Mouse (Mus musculus): ENCODE measurements around the gene Adamts7.

Adamts7 gene

GRCm38 (mm10) chr9:90233906-90234419, 71.1 kb downstream of the Adamts7 start:
- DNase-seq (ENCODE audit: low spot score in 2 of 2) = no peak

- no peak for DNase-seq (ENCODE audit: low spot score in 2 of 2)
Measured at GRCm38 (mm10) chr9:90234786-90235185, 71.9 kb downstream of the Adamts7 start.

DNA sequence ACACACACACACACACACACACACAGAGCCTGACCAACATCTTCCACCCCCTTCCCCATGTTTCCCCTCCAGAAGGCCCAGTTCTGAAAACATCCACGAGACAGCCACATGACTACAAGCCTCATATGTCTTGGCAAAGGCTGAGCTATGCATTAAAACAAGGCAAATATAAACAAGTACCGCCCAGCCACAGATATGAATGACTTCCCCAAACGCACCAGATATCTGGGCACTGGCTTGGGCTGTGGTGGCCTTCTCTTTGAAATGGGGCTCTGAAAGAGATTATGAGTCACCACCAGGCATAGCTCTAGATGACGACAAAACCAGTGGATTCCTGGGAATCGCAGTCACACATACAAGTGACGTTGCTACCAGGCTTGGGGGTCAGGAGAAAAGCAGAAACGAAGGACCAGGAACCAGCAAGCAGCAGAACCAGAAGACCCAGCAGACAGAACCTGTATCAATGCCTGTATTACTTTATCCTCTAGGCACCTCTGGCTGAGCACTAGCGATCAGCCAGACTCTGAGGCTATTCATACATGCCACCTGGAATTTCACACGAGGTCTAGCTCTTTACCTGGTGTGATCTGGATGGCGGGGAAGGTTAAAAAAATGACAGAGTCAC, 72.5 kb downstream of the Adamts7 start:
- peak in 1 of 2 experiments; percentile 33 for DNase-seq (ENCODE audit: low spot score in 2 of 2)

DNA sequence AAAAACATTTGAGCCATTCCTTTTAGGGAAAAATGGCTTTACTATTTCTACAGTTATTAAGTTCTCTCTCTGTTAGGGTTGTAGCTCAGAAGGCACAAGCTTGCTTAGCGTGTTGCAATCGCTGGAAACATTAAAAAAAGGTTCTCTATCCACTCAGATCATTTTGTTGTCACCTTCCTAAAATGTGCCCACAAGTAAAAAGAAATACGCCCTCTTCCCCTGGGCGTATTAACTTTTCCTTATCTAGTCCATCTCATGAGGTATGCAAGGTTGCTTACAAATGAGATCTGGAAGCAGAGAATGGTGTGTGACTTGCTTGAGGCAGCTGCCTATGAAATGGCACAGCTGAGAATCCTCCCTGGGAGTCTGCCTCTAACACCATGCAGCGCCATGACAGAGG, 73.9 kb downstream of the Adamts7 start:
- DNase-seq (ENCODE audit: low spot score in 2 of 2) = no peak

DNA sequence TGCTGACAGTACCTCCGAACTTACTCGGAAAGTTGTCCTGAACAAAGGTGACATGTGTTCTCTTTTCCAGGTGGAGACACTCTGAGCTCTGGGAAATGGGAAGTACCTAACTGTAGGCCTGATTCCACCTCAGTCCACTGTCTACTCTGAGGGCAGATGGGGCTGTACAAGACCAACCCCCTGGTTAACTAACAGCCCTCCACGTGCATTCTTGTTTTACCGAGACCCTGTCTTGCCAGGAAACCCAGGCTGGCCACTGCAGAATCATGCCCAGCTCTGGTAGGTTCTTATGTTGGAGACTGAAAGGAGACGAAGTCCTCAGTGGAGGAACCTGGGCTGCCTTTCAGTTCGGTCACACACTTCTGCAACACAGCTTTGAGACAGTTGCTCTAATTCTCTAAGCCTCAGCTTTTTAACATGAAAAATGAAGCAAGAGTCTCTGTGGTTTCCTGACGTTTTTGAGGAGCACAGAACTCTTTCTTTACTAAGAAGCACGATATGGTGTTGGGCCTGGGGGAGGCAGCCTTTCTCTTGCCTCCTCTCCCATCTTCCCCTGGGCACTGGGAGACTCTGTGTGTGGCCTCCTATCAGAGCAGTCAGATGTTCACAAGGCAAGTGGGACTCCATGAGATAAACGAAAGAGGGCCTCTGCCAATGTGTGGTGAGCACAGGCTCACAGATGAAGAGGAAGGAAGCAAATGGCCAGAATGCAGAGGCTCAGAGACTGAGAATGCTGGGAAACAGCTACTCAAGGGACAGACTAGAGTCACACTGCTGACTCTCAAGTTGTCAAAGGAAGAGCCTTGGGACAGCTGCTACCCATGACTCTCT, 74.6 kb downstream of the Adamts7 start:
- DNase-seq (ENCODE audit: low spot score in 2 of 2) = peak; percentile 62 to 65

DNA sequence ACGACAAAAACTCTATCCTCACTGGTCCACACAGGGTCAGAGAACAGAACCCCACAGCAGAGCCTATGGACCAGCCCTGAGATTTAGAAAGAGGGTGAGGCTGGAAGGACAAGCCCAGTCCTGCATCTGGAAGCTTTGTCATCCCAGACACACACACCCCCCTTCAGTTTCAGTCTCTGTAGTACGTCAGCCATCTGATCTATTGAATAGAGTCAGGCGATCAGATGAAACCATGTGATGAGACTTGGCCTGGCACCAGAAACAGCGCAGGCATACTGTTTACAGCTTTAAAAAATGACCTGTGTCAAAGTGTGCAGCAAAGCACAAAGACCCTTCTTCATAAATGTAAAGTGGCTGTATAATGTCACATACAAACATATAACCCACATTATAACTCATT, 77.7 kb downstream of the Adamts7 start:
- DNase-seq (ENCODE audit: low spot score in 2 of 2) = peak in 1 of 2 experiments; percentile 26

DNA sequence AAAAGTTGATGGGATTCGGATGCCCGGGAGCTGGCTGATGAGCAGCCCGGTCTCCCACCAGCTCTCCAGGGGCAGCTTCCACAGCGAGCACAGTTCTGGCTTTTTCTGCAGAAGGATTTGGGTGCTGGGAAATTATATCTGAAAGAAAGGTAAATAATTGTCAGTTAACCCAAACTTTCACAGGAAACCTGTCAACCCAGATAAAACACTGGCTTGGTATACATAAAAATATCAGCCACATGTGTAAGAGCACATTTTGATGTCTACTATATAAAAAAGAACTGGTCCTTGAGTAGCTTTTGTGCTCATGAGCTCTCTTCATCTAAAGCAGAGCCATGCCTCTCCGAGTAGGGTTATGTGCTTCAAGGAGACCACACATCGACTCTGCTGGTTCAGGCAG, 78.2 kb downstream of the Adamts7 start:
- peak in 1 of 2 experiments; percentile 28 for DNase-seq (ENCODE audit: low spot score in 2 of 2)

GRCm38 (mm10) chr9:90241618-90242017, 78.7 kb downstream of the Adamts7 start:
- peak; percentile 78 to 87 for DNase-seq (ENCODE audit: low spot score in 2 of 2)

GRCm38 (mm10) chr9:90242291-90242690, 79.4 kb downstream of the Adamts7 start:
- DNase-seq (ENCODE audit: low spot score in 2 of 2) = peak; percentile 22 to 42

DNA sequence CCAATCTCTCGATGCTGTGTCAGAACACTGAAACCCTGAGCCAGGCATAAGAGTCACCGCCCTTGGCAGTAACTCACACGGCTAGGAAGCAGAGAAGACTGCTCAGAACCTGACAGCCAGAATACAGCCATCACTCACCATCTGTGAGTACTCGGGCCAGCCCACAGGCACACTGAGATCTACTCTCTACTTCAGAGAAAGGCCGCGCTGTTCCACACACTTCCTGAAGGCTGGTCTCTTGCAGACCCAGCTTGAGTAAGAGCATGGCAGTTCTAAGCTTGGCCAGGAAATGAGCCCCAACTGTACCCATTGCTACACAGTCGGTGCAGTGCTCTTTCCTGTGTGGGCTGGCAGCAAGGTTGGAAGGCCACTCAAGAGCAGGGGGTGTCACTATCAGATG, 80.0 kb downstream of the Adamts7 start:
- peak in 1 of 2 experiments; percentile 49 for DNase-seq (ENCODE audit: low spot score in 2 of 2)

- DNase-seq (ENCODE audit: low spot score in 2 of 2) = peak in 1 of 2 experiments; percentile 36
Measured at GRCm38 (mm10) chr9:90244301-90245151, 81.7 kb downstream of the Adamts7 start.

- no peak for DNase-seq (ENCODE audit: low spot score in 2 of 2)
Measured at GRCm38 (mm10) chr9:90245206-90245605, 82.3 kb downstream of the Adamts7 start.

DNA sequence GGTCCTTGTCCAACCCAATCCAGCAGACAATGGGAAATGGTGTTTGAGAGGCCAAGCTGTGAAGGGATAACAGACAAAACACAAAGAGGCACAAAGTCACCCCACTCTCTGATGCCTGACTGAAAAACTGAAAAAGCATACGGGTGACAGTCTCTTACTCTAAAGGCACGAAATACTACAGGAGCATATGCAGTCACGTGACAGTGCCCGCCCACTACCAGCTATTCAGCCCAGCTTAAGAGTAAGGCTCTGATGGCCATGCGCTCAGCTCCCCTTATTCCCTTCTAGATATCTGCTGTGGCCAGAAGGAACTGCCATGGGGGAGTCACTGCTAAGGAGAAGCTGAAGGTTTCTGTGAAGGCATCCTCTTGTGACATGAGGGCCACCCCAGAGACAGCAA, 82.9 kb downstream of the Adamts7 start:
- DNase-seq (ENCODE audit: low spot score in 2 of 2) = peak in 1 of 2 experiments; percentile 16

GRCm38 (mm10) chr9:90247316-90247715, 84.4 kb downstream of the Adamts7 start:
- no peak for DNase-seq (ENCODE audit: low spot score in 2 of 2)

GRCm38 (mm10) chr9:90248326-90248725, 85.5 kb downstream of the Adamts7 start:
- no peak for DNase-seq (ENCODE audit: low spot score in 2 of 2)

- DNase-seq (ENCODE audit: low spot score in 2 of 2) = no peak
Measured at GRCm38 (mm10) chr9:90249036-90249435, 86.2 kb downstream of the Adamts7 start.

DNA sequence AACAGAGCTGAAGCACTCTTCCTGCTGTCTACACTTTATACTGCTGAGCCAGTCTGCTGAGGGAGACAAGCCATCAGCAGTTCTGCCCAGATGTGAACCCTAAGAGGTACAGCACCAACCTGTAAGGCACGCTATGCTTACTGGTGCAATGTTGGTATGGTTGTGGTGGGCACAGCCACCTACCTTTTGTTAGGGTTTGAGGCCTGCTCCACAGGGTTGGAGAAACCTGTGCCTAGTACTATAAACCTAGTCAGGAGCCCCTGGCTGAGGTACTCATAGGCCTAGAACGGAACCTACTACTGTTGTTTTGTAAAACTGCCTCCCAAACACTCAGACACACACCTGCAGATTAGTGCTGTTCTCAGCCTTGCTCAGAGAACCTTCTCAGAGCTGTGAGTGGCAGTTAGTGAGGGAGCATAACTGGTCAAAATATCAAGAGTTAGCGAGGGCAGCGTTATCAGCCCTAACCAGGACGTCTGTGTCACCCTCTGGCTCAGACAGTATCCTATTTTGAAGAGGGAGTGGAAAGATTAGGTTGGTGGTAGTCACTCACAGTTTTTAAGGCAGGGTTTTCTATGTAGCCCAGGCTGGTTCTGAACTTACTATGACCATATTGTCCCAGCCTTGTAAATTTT, 87.4 kb downstream of the Adamts7 start:
- DNase-seq (ENCODE audit: low spot score in 2 of 2) = peak; percentile 52 to 71

DNA sequence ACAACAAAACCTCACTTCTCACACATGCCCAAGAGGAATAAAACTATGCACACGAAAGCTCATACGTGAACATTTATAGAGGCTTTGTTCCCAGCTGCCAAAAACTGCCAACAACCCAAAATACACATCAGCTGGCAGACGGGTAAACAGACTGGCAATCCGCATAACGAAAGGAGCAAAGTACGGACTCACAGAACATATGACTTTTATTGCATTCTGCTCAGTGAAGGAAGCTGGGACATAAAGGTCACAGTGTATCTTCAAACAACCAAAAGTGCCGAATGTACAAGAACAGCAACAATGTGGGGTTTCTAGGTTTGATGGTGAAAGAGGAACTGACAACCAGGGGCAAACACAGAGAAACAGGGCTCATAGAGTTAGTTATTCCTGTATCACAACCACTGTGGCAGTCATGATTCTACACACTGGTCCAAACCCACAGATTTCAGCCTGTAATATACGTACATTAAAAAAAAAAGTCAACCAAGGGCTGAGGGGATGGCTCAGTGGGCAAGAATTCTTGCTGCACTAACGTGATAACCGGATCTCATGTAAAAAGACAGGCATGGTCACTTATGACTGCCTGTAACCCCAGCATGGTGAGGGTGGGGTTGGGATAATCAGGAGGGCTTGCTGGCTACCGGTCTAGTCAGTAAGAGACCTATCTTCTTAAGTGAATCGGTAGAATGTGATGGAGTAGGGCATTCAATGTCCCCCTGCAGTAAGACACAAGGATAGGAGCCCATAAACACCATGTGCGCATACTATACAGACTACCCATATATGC, 88.3 kb downstream of the Adamts7 start:
- DNase-seq (ENCODE audit: low spot score in 2 of 2) = peak in 1 of 2 experiments; percentile 43

DNA sequence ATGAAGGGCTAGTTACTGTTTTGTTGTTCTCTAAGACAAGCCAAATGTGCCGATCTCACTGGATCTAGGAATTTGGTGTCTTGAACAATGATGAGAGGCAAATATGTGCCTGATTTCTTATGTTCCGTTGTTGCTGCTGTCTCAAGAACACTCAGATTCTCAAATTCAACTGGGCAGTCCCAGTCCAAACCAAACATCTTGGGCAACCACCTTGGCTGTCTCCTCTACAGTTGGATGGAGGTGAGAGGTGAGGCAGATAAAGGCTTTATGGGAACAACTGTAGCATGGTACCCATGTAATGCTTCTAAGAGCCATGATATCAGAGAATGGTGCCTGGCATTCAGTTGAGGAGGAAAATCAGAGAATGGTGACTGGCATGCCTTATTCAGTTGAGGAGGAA, 90.3 kb downstream of the Adamts7 start:
- no peak for DNase-seq (ENCODE audit: low spot score in 2 of 2)

DNA sequence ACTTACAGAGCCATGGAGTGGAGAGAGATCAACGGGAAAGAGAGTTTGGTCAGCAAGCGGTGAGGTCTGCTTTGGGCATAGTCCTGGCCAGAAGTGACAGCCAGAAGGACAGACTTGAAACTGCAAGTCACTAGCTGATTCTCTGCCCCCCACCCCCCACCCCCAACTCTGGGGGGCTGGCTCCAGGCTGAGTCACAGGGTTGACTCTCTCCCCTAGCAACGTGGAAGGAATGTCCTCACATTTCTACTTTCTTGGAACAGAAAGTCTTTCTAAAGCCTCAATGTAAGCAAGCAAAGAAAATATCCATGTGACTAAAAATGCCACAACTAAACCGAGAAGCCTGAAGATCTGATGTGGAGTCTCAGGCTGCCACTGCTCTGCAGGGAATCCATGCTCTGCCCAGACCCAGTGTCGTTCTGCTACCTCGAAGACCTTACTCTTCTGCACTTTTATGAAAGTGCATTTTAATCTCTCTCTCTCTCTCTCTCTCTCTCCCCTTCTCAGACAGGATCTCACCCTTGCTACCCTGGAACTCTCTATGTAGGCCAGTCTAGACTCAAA, 93.1 kb downstream of the Adamts7 start:
- DNase-seq (ENCODE audit: low spot score in 2 of 2) = no peak

Data from spleen, postnatal 10 days (tissue).